Mouse (Mus musculus): ENCODE measurements around the gene Gm17677. TPM values are rescaled to one million over a fixed set of nuclear protein-coding genes. Genes with fewer than 3 reads are reported as not detected.

Gene Gm17677
- polyA plus RNA-seq, 1 experiment: not detected

Other genes starting within 250 kb of the Gm17677 start
- gene Gm1113, start 222.8 kb upstream of the Gm17677 start, polyA plus RNA-seq (2012; fragmentation: generic; extraction: Trizol): not detected
- not detected for gene Ddx25, start 182.5 kb upstream of the Gm17677 start, polyA plus RNA-seq (2012; fragmentation: generic; extraction: Trizol)
- 4.2 TPM for gene Pus3, start 182.5 kb upstream of the Gm17677 start, polyA plus RNA-seq (2012; fragmentation: generic; extraction: Trizol)
- 0.24 TPM for gene Pate2, start 170.8 kb upstream of the Gm17677 start, polyA plus RNA-seq (2012; fragmentation: generic; extraction: Trizol)
- gene Hyls1, start 170.7 kb upstream of the Gm17677 start, polyA plus RNA-seq (2012; fragmentation: generic; extraction: Trizol): 5.1 TPM
- gene Pate4, start 129.1 kb upstream of the Gm17677 start, polyA plus RNA-seq (2012; fragmentation: generic; extraction: Trizol): not detected
- not detected for gene Pate3, start 92.8 kb upstream of the Gm17677 start, polyA plus RNA-seq (2012; fragmentation: generic; extraction: Trizol)
- gene Pate1, start 53.7 kb upstream of the Gm17677 start, polyA plus RNA-seq (2012; fragmentation: generic; extraction: Trizol): 0.13 TPM
- not detected for gene Gm17727, start 37.1 kb downstream of the Gm17677 start, polyA plus RNA-seq (2012; fragmentation: generic; extraction: Trizol)
- gene Gm27235, start 49.1 kb downstream of the Gm17677 start, polyA plus RNA-seq (2012; fragmentation: generic; extraction: Trizol): not detected
- not detected for gene D730048I06Rik, start 49.1 kb downstream of the Gm17677 start, polyA plus RNA-seq (2012; fragmentation: generic; extraction: Trizol)
- not detected for gene 9230110F15Rik, start 103.1 kb downstream of the Gm17677 start, polyA plus RNA-seq (2012; fragmentation: generic; extraction: Trizol)
- gene 9230113P08Rik, start 167.4 kb downstream of the Gm17677 start, polyA plus RNA-seq (2012; fragmentation: generic; extraction: Trizol): not detected